Mouse (Mus musculus): ENCODE measurements at regions not wholly inside any gene's neighbourhood (a gene's known extent, or its start where the extent isn't known, plus 50 kb on each side); places are given as distances from the start of the nearest gene placed in this dataset.

GRCm38 (mm10) chr3:138609749-138610148 lies 83.8 kb downstream of the Eif4e start:
- in situ Hi-C loops (cut with MboI, MseI) = no loop called here

- in situ Hi-C loops (cut with MboI, MseI) = no loop called here
These were observed 87.1 kb downstream of the Eif4e start for GRCm38 (mm10) chr3:138612884-138613653.

- in situ Hi-C loops (cut with MboI, MseI) = no loop called here
These were observed 87.7 kb downstream of the Eif4e start for GRCm38 (mm10) chr3:138613680-138614079.

- in situ Hi-C loops (cut with MboI, MseI) = no loop called here
These were observed 88.9 kb downstream of the Eif4e start for GRCm38 (mm10) chr3:138614899-138615298.

- in situ Hi-C loops (cut with MboI, MseI) = no loop called here
These were observed 94.3 kb downstream of the Eif4e start for GRCm38 (mm10) chr3:138620263-138620662.

GRCm38 (mm10) chr3:138624128-138624527 lies 98.1 kb downstream of the Eif4e start:
- in situ Hi-C loops (cut with MboI, MseI) = no loop called here

GRCm38 (mm10) chr3:138626230-138626629 lies 100.3 kb downstream of the Eif4e start:
- in situ Hi-C loops (cut with MboI, MseI) = no loop called here

GRCm38 (mm10) chr3:138630231-138630630 lies 104.3 kb downstream of the Eif4e start:
- in situ Hi-C loops (cut with MboI, MseI) = no loop called here

- in situ Hi-C loops (cut with MboI, MseI) = no loop called here
These were observed 106.1 kb downstream of the Eif4e start for GRCm38 (mm10) chr3:138632086-138632485.

GRCm38 (mm10) chr3:138642026-138642425 lies 100.0 kb upstream of the Tspan5 start:
- in situ Hi-C loops (cut with MboI, MseI) = loop anchor here (10.0 kb wide), 1 partner anchor 263 kb away; no protein-coding TSS in a partner anchor

GRCm38 (mm10) chr3:138643951-138644285 lies 98.1 kb upstream of the Tspan5 start:
- in situ Hi-C loops (cut with MboI, MseI) = loop anchor here (10.0 kb wide), 1 partner anchor 261 kb away; no protein-coding TSS in a partner anchor

- in situ Hi-C loops (cut with MboI, MseI) = loop anchor here (10.0 kb wide), 1 partner anchor 260 kb away; no protein-coding TSS in a partner anchor
These were observed 97.6 kb upstream of the Tspan5 start for GRCm38 (mm10) chr3:138644286-138644951.

GRCm38 (mm10) chr3:138645320-138645719 lies 96.7 kb upstream of the Tspan5 start:
- in situ Hi-C loops (cut with MboI, MseI) = loop anchor here (10.0 kb wide), 1 partner anchor 259 kb away; no protein-coding TSS in a partner anchor

- in situ Hi-C loops (cut with MboI, MseI) = loop anchor here (10.0 to 25.0 kb wide), 2 partner anchors 255 to 1838 kb away; no protein-coding TSS in a partner anchor
These were observed 92.3 kb upstream of the Tspan5 start for GRCm38 (mm10) chr3:138649699-138650098.

GRCm38 (mm10) chr3:138650671-138651070 lies 91.3 kb upstream of the Tspan5 start:
- in situ Hi-C loops (cut with MboI, MseI) = loop anchor here (25.0 kb wide), 1 partner anchor 1837 kb away; no protein-coding TSS in a partner anchor

- in situ Hi-C loops (cut with MboI, MseI) = loop anchor here (25.0 kb wide), 1 partner anchor 1836 kb away; no protein-coding TSS in a partner anchor
These were observed 90.4 kb upstream of the Tspan5 start for GRCm38 (mm10) chr3:138651361-138652205.

- in situ Hi-C loops (cut with MboI, MseI) = loop anchor here (25.0 kb wide), 1 partner anchor 1835 kb away; no protein-coding TSS in a partner anchor
These were observed 89.8 kb upstream of the Tspan5 start for GRCm38 (mm10) chr3:138652206-138652605.

- in situ Hi-C loops (cut with MboI, MseI) = loop anchor here (25.0 kb wide), 1 partner anchor 1835 kb away; no protein-coding TSS in a partner anchor
These were observed 89.3 kb upstream of the Tspan5 start for GRCm38 (mm10) chr3:138652685-138653084.

- in situ Hi-C loops (cut with MboI, MseI) = loop anchor here (25.0 kb wide), 1 partner anchor 1834 kb away; no protein-coding TSS in a partner anchor
These were observed 88.3 kb upstream of the Tspan5 start for GRCm38 (mm10) chr3:138653549-138654246.

- in situ Hi-C loops (cut with MboI, MseI) = loop anchor here (25.0 kb wide), 1 partner anchor 1833 kb away; no protein-coding TSS in a partner anchor
These were observed 87.2 kb upstream of the Tspan5 start for GRCm38 (mm10) chr3:138654610-138655371.

Measured in regulatory T cell (primary cell).